In genomic region chr5:37213709-37214103, GRCm38 (mm10) we compare ENCODE assay signal across 20 mouse cellular contexts. TPM values are rescaled to one million over a fixed set of nuclear protein-coding genes. Genes with fewer than 3 reads are reported as not detected.
"Had no signal": no experiment of that assay in that cellular context is flagged by ENCODE, and none has a peak within 500 bp of the region (broad histone marks: within the 10 kb centered on the region; RNA-seq: fewer than 3 reads in every experiment).

No protein-coding gene starts in this region.

- H3K36me3 ChIP-seq: kidney, embryonic 15.5 days; limb, embryonic 12.5 days; limb, embryonic 15.5 days; stomach, embryonic 15.5 days had no signal

- H3K27ac ChIP-seq: kidney, embryonic 15.5 days; left cerebral cortex, adult 2 months; limb, embryonic 12.5 days; limb, embryonic 15.5 days; liver, embryonic 14.5 days; macrophage; stomach, embryonic 15.5 days had no signal

- H3K27me3 ChIP-seq: kidney, embryonic 15.5 days; limb, embryonic 15.5 days; stomach, embryonic 15.5 days had no signal

- H3K9ac ChIP-seq: kidney, embryonic 15.5 days; limb, embryonic 12.5 days; limb, embryonic 15.5 days; liver, embryonic 14.5 days; liver, postnatal 0 days; lung, embryonic 14.5 days; stomach, embryonic 15.5 days had no signal

- H3K9me3 ChIP-seq: kidney, embryonic 15.5 days; limb, embryonic 12.5 days; limb, embryonic 15.5 days; stomach, embryonic 15.5 days had no signal

- H3K4me2 ChIP-seq: kidney, embryonic 15.5 days; limb, embryonic 12.5 days; limb, embryonic 15.5 days; liver, embryonic 11.5 days; lung, embryonic 14.5 days; stomach, embryonic 15.5 days had no signal

- DNase-seq: kidney, adult 8-10 months; kidney, postnatal 10 days; kidney, postnatal 36 days; left cerebral cortex, postnatal 4 days; liver, postnatal 0 days; lung, embryonic 14.5 days; midbrain, embryonic 14.5 days; retina, postnatal 1 day; right cerebral cortex, postnatal 25 days; spleen, adult 18-20 months; thymus, postnatal 25 days had no signal

- H3K4me1 ChIP-seq: kidney, embryonic 15.5 days; limb, embryonic 15.5 days; stomach, embryonic 15.5 days had no signal

- H3K4me3 ChIP-seq: kidney, embryonic 15.5 days; left cerebral cortex, adult 2 months; limb, embryonic 12.5 days; limb, embryonic 15.5 days; stomach, embryonic 15.5 days had no signal

- ATAC-seq: liver, postnatal 0 days; lung, postnatal 0 days had no signal

RNA-seq across cellular contexts. Expression of gene Crmp1, which starts 28.0 kb away (rescaled TPM):
- polyA plus RNA-seq: macrophage had no signal
